Mouse (Mus musculus) embryonic fibroblast, embryonic 13.5 days (primary cell): ENCODE measurements at regions not wholly inside any gene's neighbourhood (a gene's known extent, or its start where the extent isn't known, plus 50 kb on each side); places are given as distances from the start of the nearest gene placed in this dataset.

Experiments
- CTCF ChIP-seq: IDR thresholded peaks from 2 replicates; pipeline ENCODE4 v1.5.1; 2011; ENCODE audit warnings: mild to moderate bottlenecking, control low read depth, low read length, moderate library complexity, borderline replicate concordance; ENCODE audit not compliant: insufficient read depth
- POLR2A ChIP-seq: IDR thresholded peaks from 2 replicates; pipeline ENCODE4 v1.6.1; 2011; ENCODE audit warnings: low read depth, mild to moderate bottlenecking, control low read depth, low read length, moderate library complexity

GRCm38 (mm10) chr16:9279726-9280125 is 449.8 kb downstream of the 1810013L24Rik start:
- TF ChIP-seq POLR2A (no peak), CTCF (no peak)
